Mouse (Mus musculus) frontal cortex, adult 2 months (tissue): Measurements from ENCODE around the gene Trpv3. TPM values are rescaled to one million over a fixed set of nuclear protein-coding genes. Genes with fewer than 3 reads are reported as not detected.

Experiments used
- DNase-seq, 2 experiments: peaks; one replicate each; pipeline ENCODE4 v3.0.0; 2022; ENCODE audit warnings: low spot score in 1 of 2; ENCODE audit errors: extremely low spot score in 1 of 2
- polyA plus RNA-seq: library from polyadenylated mRNA; depleted of rRNA; stranded (reverse); fragments of >200 nt; gene quantifications from 2 replicates; pipeline ENCODE4 v1.2.3, GENCODE M21; 2012; rRNA removed

The Trpv3 gene
- polyA plus RNA-seq: 0.46 and 0.56 TPM in 2 replicates

DNA sequence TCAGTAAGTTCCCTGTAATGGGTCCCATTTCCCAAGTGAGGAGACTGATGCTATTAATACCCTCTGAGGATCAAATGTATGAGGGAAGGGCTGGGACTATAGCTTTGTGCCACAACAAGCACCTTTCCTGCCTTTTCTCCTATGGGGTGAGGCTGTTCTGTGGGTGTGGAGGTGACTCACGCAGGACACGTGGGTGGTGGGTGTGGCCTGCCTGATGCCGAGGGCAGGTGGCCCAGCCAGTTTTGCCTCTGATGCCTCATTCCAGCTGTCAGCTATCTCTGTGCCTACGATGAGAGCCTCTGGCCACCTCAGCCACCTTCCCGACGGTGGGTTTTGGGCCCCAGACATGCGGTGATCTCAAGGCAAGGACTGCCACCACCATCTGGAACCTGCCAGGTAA is at the start of gene Trpv3:
Trpv3 (plus strand) TSS at position 122 of the 400 bp plus-strand sequence.
- no peak for DNase-seq

DNA sequence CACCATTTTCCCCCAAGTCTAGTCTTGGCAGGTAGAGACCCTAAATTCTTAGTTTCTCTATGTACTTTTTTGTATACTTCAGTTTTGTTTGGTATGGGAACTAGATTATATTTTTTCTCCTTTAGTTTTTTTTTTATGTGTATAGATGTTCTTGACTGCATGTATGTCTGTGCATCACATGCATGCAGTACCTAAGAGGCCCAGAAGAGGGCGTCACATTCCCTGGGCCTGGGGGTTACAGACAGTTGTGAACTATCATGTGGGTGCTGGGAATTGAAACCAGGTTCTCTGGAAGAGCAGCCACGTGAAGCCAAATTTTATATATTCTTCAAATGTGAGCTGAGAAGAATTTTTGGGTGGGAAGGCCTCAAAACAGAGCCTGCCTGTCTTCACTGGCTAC is 47.5 kb upstream of the Trpv3 start:
- DNase-seq: no peak

DNA sequence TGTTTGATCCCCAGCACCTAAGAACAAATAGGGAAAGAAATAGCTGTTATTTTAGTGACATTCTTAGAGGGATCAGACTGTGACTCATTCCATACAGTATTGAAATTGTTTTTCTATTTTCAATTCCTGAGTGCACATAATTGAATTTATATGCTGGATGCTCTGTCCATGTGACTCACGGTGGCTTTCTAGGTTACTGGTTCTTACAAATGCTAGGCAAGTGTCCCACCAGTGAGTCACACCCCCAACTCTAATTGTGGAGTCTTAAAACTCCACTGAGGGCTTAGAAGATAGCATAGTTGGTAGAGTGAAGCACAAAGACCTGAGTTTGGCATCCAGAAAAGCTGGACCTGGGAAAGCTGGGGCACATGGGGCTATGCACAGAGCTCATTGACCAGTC is 46.5 kb upstream of the Trpv3 start:
- no peak for DNase-seq

DNA sequence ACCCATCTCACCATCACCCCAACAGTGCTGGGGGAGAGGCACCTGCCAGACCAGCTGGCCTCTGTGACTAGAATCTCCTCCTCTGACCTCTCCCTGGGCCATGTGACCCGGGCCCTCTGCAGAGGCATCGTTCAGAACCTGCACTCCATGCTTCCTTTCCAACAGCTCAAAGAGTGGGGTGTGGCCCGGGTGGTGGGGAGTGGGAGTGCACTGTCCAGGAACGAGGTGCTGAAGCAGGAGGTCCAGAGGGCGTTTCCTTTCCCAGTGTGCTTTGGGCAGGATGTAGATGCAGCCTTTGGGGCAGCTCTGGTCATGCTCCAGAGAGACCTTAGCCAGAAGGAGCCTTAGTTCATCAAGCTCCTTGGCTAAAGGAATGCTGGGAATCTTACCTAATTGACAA is 44.3 kb upstream of the Trpv3 start:
- DNase-seq: no peak

DNA sequence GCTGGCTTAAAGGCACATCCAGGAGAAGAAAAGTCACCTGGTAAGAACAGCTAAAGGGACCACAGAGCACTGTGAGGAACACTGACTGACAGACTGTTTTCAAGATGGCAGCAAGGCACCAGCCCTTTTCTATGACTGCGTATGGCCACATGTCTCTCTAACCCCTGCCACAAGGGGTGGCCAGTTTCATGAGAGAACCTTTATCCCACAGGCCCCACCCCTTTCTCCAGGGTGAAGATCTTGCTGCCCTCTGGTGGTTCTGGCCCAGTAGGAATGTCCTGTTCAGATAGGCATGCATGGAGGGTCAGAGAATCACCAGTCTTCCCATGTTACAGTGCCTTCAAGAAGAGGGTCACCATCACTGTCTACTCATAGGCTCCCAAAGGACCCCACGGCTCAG is 43.2 kb upstream of the Trpv3 start:
- peak in 1 of 2 experiments; percentile 8 for DNase-seq

DNA sequence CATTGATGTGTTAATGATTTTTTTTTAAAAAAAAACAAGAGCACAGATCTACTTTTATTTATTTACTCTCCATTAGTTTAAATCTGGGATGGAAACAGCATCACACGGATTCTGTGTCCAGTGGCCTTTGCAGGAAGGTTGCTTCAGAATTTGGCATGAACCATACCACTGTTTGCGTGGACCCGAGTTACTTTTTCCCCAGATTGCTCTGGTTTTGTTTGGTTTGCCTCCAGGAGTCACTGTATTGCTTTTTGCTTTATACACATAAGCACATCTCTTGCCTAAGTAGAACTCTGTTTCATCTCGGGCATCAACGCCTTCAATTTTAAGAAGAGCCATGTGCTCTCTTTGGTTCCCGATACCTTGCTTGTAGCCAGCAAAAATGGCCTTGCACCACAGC is 41.3 kb upstream of the Trpv3 start:
- DNase-seq: no peak

DNA sequence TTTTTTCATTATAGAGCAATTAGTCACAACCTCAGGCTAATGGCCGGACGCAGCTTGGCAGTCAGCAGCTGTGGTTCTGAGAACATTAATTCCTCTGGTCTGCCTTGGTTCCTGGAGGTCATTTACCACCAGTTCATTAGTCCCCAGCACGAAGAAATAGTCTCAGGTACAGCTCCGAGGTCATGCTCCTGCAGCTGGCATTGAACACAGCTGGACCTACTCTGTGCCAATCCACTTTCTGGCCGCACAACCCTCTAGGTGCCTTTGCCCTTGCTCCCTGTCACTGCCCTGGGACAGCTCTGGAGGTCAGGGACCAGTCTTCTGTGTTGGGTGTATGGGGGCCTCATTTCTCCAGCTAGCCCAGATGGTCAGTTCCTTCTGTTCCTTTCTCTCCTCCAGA is 38.3 kb upstream of the Trpv3 start:
- DNase-seq: no peak

DNA sequence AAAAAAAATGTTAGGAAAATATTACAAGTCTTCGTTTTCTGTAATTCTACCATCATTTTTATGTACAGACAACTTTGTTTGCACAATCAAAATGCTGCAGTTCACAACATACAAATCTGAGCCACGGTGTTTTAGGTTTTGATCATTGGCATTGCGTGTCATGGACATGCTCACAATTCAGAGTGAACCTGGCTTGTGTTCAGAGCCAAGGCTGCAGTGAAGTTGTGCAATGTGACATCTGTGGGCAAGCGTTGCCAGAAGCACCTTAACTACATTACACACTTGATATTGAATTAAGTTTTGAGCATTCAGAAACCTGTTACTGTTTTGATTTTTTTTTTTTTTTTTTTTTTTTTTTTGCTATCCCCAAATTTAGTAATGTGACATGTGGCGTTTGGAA is 37.1 kb upstream of the Trpv3 start:
- no peak for DNase-seq

DNA sequence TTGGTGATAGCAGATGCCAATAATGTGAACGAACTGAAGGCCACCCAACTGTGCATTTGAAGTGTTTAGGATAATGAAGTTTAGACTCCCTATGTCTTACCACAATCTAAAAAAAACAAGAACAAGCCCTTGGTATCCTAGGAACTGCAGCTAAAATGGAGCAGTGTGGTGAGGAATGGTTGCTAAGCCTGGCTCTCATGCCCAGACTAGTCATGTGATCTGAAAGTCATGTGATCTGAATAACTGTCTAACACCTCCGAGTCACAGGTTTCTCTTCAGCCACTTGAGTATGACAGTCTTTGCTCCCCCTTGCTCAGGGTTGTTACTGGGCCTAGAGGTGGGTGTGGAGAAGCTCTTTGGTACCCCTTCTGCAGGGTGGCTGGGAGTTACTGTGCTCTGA is 34.7 kb upstream of the Trpv3 start:
- no peak for DNase-seq

DNA sequence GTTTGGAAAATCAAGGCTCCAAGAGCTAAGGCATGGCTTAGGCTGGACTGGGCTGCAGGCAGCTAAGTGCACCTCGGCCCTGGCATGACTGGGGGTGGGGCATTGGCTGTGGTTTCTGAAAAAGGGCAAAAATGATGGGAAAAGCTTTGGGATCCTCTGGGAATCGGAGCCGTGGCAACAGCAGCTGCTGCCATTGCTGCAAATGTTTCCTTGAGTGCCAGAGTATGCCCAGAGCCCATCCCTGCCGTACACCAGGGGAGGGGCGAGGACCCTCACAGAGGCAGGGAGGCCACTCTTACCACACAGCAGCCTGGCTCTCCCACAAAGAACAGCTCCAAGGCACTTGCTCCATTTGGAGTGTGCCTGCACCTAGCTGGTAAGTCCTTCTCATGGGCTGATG is 33.2 kb upstream of the Trpv3 start, which contains the start of gene Trpv1:
Trpv1 (plus strand) TSS at position 301 of the 400 bp plus-strand sequence.
- DNase-seq: no peak

DNA sequence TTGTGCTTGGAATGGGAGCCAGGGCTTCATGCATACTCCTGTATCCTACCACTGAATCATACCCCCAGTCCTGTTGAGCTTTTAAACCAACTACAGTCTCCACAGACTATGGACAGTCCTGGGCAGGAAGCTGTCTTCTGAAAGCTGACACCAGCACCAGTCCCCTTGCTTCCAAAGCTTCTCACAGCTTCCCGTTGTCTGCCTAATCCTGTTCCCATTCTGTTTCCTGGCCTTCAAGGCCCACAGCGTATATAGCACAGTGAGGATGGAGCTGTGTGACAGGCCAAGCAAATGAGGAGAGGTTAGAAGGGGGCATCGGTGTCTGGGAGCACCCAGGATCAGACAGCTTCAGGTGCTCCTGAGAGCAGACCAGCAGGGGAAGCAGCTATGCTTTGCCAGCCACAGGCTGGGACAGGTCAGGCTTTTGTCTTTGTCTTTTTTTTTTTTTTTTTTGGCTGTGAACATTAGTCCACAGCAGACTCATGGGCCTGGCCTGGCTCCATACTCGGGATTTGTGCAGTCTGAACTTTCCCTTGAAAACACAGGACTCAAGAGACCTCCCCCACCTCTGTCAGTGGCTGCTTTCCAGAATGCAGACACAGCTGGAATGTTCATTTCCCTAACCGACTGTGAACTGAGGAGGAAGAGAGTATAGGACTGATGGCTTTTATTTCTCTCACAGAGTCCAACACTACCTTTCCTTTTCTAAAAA is 31.0 kb upstream of the Trpv3 start:
- DNase-seq: no peak

DNA sequence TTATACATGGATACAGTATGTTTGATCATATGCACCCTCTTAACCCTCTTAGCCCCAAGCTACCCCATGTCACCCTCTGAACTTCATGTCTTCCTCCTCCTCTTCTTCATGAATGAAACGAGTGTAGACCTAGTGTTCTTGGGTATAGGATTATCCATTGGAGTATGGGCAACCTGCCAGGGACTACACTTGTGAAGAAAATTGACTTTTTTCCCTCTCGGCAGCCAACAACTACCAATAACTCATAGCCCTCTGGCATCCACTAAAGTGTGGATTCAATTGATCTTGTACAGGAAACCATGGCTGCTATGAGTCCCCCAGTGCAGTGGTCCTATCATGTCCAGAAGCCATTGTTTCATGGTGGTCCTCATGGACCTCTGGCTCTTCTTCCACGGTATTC is 30.5 kb upstream of the Trpv3 start:
- DNase-seq: no peak

DNA sequence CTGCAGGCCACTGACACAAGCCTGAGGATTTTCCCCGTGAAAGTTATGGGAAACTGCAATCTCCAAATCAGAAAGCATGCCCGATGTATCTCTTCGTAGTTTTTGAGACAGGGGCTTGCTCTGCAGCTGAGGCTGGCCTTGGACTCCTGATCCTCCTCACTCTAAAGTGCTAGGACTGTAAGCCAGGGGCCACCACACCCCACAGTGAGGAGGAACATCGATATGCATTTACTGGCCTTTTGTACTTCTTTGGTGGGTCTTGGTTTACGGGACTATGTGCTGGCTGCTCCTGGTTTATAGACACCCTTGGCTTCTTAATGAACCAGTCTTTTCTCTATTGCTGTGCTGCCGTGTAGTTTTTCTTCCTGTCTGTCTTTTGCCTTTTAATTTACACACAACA is 25.0 kb upstream of the Trpv3 start:
- no peak for DNase-seq

DNA sequence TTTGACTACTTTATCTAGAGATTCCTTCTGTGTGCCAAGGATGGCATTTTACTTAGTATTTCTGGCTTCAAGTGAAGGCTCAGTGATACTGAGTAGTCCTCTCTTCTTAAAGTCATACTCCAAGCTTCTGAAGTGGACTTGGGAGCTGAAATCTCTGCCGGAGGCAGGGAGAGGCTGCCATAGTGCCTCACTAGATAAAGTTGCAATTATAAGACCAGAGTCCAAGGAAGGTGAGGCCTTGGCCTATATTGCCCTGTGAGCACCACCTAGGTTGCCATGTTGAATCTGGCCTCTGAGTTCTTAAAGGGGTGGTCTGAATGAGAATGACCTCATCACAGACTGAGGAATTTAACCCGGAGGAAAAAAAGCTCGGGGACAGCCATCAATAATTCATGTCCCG is 24.4 kb upstream of the Trpv3 start:
- DNase-seq: no peak

DNA sequence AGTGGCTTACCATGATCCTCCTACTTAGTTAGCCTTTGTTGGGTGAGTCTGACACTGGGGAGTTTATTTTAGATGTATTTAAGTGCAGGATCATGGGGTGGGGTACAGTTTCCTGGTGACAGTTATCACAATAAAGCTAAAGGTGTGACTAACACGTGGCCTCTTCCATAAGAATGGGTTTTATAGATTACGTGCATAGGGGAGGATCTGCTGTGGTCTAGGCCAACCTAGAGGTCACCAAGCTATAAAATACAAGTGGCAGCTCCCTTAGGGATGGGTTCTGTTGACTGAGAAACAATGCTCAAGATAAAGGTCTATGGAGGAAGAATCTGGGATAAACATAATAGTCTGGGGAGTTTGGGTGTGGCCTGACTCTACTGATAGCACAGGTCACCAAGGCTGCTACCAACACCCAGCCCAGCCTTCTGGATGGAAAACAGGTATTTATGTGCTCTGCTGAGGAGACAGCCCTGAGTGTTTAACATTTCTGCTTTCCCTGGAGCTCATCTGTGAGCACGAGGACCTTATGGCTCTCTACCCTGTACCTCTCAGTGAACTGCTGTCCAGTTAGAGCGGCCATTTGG is 9.7 kb upstream of the Trpv3 start:
- no peak for DNase-seq

DNA sequence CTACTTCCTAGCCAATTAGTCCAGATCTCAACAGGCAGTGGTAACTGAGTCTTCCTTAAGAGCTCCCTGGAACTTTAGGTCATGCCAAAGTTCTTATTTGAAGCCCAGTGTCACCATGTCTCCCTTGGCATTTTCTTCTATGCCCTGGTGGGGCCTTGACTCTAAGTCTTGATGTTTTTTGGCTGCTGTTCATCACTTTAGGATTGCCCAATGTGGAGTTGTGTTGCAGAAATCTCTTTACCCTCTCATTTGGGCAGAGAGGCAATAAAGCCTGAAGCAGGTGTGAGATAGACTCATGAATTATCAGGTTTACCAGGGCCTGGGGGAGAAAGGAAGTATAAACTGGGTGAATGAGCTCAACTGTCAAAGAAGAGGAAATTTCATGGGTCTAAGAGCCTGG is 8.5 kb upstream of the Trpv3 start:
- DNase-seq: no peak

DNA sequence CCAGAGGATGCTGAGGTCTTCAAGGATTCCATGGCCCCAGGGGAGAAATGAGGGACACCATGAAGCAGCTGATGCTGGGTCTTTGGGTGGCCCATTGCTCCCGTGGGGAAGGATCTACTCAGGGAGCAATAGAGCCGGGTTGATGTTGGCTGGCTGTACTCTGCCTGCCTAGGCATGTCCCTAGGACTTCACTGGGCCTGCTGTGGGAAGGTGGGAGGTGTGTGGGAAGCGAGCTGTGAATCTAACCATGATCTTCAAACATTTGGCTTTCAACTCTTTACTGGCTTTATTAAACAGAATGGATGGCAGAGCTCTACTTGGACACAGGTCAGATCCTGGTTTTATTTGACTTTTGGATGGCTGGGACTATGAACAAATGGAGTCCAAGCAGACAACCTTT is 6.7 kb upstream of the Trpv3 start:
- no peak for DNase-seq

DNA sequence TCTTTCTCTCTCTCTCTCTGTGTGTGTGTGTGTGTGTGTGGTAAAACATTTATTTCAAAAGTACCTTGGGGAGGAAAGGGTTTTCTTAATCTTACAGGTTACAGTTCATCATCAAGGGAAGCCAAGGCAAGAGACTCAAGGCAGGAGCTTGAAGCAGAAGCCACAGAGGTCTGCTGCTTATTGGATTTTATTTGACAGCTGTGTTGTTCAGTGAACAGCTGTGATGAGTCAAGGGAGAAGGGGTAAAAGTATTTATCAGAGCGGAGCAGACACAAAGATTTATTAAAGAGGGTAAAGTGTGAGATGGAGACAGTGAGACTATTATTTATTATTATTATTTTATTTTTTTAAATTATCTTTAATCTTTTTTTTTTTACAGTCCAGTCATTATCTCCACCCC is 5.8 kb upstream of the Trpv3 start:
- no peak for DNase-seq

DNA sequence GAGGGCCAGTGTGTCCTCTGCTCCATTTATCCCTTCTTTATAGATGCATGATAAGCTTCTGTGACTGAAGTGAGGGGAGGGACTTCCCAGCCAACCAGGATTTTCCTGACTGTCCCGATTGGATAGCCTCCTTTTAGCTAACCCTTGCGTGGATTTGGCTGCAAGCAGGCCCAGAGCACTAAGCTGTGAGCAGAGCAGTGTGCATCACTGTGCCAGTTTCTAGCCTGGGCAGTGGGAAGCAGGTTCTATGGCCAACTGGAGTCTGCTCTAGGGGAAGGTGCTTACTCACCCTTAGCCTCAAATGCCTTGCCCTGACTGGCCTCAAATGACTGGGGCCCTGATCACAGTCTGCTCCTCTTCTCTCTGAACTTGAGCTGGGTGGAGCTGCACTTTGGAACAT is 7.6 kb downstream of the Trpv3 start:
- no peak for DNase-seq

DNA sequence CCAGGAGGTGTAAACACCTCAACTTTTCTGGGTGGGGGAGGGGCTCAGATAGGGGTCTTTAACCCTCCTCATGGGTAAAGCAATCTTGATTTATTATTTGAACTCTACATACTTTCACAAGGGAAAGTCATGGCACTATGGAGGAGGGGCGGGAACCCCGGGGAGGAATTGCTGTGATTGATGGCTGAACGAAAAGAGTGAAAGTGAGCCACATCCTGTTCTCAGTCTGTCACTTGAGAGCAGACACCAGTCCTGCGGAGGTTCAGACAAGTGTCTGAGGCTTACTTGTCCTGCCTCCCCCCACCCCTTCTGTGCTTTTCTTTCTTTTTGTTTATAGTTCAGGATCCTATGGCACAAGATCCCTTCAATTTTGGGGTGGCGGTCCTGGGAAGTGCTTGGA is 13.5 kb downstream of the Trpv3 start:
- DNase-seq: no peak

DNA sequence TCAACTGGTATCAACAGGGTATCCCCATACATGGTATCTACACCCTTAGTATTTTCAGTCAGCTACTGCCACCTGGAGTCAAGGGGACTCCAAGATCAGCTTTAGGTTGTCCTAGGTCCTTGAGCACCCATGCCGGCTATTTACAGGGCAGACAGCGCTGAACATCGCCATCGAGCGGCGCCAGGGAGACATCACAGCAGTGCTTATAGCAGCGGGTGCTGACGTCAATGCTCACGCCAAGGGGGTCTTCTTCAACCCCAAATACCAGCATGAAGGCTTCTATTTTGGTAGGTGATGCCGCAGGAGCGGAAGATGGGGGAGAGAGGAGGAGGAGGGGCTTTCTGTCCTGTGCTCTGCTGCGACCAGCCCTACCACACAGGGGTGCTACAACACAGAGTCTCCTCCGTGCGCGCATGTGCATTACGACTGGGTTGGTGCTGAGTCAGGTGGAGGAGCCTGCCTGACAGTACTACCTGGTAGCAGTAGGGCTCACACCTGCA is 14.4 kb downstream of the Trpv3 start:
- DNase-seq: peak; percentile 77 to 82

DNA sequence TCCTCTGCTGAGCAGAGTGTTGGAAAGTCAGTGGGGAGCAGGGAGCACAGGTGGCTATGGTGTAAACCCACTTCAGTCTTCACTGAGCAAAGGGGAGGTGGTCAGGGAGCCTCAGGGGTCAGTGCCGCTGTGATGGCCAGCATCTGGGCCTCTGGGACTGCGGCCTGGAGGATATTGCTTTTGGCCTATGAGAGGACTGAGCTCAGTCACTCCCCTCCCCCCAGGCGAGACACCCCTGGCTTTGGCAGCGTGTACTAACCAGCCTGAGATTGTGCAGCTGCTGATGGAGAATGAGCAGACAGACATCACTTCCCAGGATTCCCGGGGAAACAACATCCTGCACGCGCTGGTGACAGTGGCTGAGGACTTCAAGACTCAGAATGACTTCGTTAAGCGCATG is 16.2 kb downstream of the Trpv3 start:
- no peak for DNase-seq
